Mouse (Mus musculus) bone marrow, adult 2 months (tissue): ENCODE measurements around the gene Zfp692. TPM values are rescaled to one million over a fixed set of nuclear protein-coding genes. Genes with fewer than 3 reads are reported as not detected.

ENCODE experiments used
- H3K27ac ChIP-seq: fragments of 200-500 bp; 2 replicates; pipeline ENCODE4 v1.5.1; 2012; ENCODE audit warnings: low read depth, mild to moderate bottlenecking, control low read depth, inconsistent platforms, low read length; ENCODE audit not compliant: control insufficient read depth, poor library complexity, insufficient read depth
- H3K4me1 ChIP-seq: fragments of 200-500 bp; 2 replicates; pipeline ENCODE4 v1.6.1; 2011; ENCODE audit warnings: low read length; ENCODE audit not compliant: control insufficient read depth, insufficient read depth
- H3K4me3 ChIP-seq: fragments of 200-500 bp; replicated peaks from 2 replicates; pipeline ENCODE3; 2011; ENCODE audit warnings: mild to moderate bottlenecking, low read depth, low read length, control low read depth; ENCODE audit not compliant: control insufficient read depth
- CTCF ChIP-seq: fragments of 200-500 bp; IDR thresholded peaks from 2 replicates; pipeline ENCODE4 v1.5.1; 2011; ENCODE audit warnings: low read length, control low read depth; ENCODE audit not compliant: control insufficient read depth, insufficient read depth
- POLR2A ChIP-seq: fragments of 200-500 bp; IDR thresholded peaks from 2 replicates; pipeline ENCODE4 v1.6.1; 2011; ENCODE audit warnings: low read depth, mild to moderate bottlenecking, control low read depth, low read length, borderline replicate concordance; ENCODE audit not compliant: control insufficient read depth
- WGBS: fragments of 180-500 bp; shearing (Covaris S2); methylation state at CpG from one replicate; pipeline ENCODE4 v1.1.7; 2018; 5-methylcytosine and 5-hydroxymethylcytosine counted together
- polyA plus RNA-seq: library from polyadenylated mRNA; stranded (reverse); fragments of >200 nt; gene quantifications from 2 replicates; pipeline ENCODE4 v1.2.4, GENCODE M21; 2011; ENCODE audit warnings: low replicate concordance; ENCODE audit not compliant: missing spikeins, insufficient read depth, insufficient read length

Zfp692 gene
- 17.8 and 53.9 TPM in 2 replicates for polyA plus RNA-seq

GRCm38 (mm10) chr11:58306860-58307308 is at the start of gene Zfp692:
Zfp692 (plus strand) TSS chr11:58307069.
- 0% methylated on average over 34 of the region's 34 CpGs for WGBS
- peak; percentile 53; the same call in 1 of the 2 replicates for TF ChIP-seq POLR2A
- TF ChIP-seq CTCF = no peak
- Histone ChIP-seq H3K4me3 (peak within 1 kb of the TSS; percentile 92), H3K4me1 (peaks cover 2% of the 10 kb centered on the region; the same call in 1 of the 2 replicates), H3K27ac (peak within 1 kb of the TSS; percentile 65)

- TF ChIP-seq CTCF = no peak
- no peak for TF ChIP-seq POLR2A
- H3K4me1 ChIP-seq = peaks cover 2% of the 10 kb centered on the region
- WGBS = 75% methylated on average over 5 of the region's 5 CpGs
- no peak overlapping the region for H3K4me3 ChIP-seq
- no peak overlapping the region for H3K27ac ChIP-seq
These were observed 49.1 kb upstream of the Zfp692 start for GRCm38 (mm10) chr11:58257816-58258215.

- Histone ChIP-seq H3K27ac (peak overlapping the region; percentile 77), H3K4me3 (no peak overlapping the region), H3K4me1 (peaks cover 2% of the 10 kb centered on the region)
- WGBS = 39% methylated on average over 4 of the region's 4 CpGs
- TF ChIP-seq CTCF (no peak), POLR2A (no peak)
These were observed 46.7 kb upstream of the Zfp692 start for GRCm38 (mm10) chr11:58260156-58260555.

- Histone ChIP-seq H3K4me3 (no peak overlapping the region), H3K27ac (no peak overlapping the region), H3K4me1 (peaks cover 2% of the 10 kb centered on the region)
- TF ChIP-seq POLR2A (no peak), CTCF (no peak)
- 79% methylated on average over 4 of the region's 4 CpGs for WGBS
These were observed 45.0 kb upstream of the Zfp692 start for GRCm38 (mm10) chr11:58261826-58262225.

GRCm38 (mm10) chr11:58262336-58262735 is 44.5 kb upstream of the Zfp692 start:
- 81% methylated on average over 3 of the region's 3 CpGs for WGBS
- Histone ChIP-seq H3K4me1 (peaks cover 2% of the 10 kb centered on the region), H3K4me3 (no peak overlapping the region), H3K27ac (no peak overlapping the region)
- TF ChIP-seq CTCF = no peak
- no peak for TF ChIP-seq POLR2A

GRCm38 (mm10) chr11:58263516-58263915 is 43.4 kb upstream of the Zfp692 start:
- TF ChIP-seq POLR2A = no peak
- no peak for TF ChIP-seq CTCF
- 71% methylated on average over 2 of the region's 2 CpGs for WGBS

GRCm38 (mm10) chr11:58264546-58264945 is 42.3 kb upstream of the Zfp692 start:
- 75% methylated on average over 9 of the region's 9 CpGs for WGBS
- no peak for TF ChIP-seq POLR2A
- Histone ChIP-seq H3K27ac (no peak overlapping the region), H3K4me1 (peaks cover 3% of the 10 kb centered on the region), H3K4me3 (no peak overlapping the region)

More at GRCm38 (mm10) chr11:58263516-58263915, 43.4 kb upstream of the Zfp692 start:
- no peak overlapping the region for H3K4me3 ChIP-seq
- no peak overlapping the region for H3K27ac ChIP-seq
- peaks cover 3% of the 10 kb centered on the region for H3K4me1 ChIP-seq

GRCm38 (mm10) chr11:58268285-58268684 is 38.6 kb upstream of the Zfp692 start:
- TF ChIP-seq POLR2A (no peak), CTCF (no peak)
- Histone ChIP-seq H3K27ac (no peak overlapping the region), H3K4me3 (no peak overlapping the region), H3K4me1 (peaks cover 1% of the 10 kb centered on the region)
- 79% methylated on average over 3 of the region's 3 CpGs for WGBS

- WGBS = 19% methylated on average over 2 of the region's 2 CpGs
- Histone ChIP-seq H3K4me1 (peaks cover 2% of the 10 kb centered on the region), H3K27ac (peak within 1 kb of the TSS; percentile 79), H3K4me3 (peak within 1 kb of the TSS; percentile 60)
- TF ChIP-seq CTCF = no peak
- TF ChIP-seq POLR2A = no peak
These were observed 32.3 kb upstream of the Zfp692 start, which contains the start of gene 4930438A08Rik for GRCm38 (mm10) chr11:58274572-58274971. 4930438A08Rik (plus strand) TSS chr11:58274799.
